Mouse (Mus musculus) myocyte (in vitro differentiated cells): Measurements from ENCODE around the gene Wdr77. TPM values are rescaled to one million over a fixed set of nuclear protein-coding genes. Genes with fewer than 3 reads are reported as not detected.
"Not testable (repeated sequence)": the region's sequence is repeated elsewhere in the genome, so short reads cannot be mapped to it uniquely, and the experiment has no call there.

Experiments used
- H3K27me3 ChIP-seq: one replicate; pipeline ENCODE4 v1.6.1; 2011; ENCODE audit not compliant: control insufficient read depth, insufficient read depth, insufficient read length
- H3K36me3 ChIP-seq: one replicate; pipeline ENCODE4 v1.6.1; 2011; ENCODE audit not compliant: control insufficient read depth, insufficient read depth
- H3K4me2 ChIP-seq: one replicate; pipeline ENCODE4 v1.6.1; 2011; ENCODE audit warnings: low read depth, control low read depth
- H3K4me3 ChIP-seq: one replicate; pipeline ENCODE4 v1.5.1; 2011; ENCODE audit warnings: mild to moderate bottlenecking, control low read depth, moderate library complexity
- H3K79me2 ChIP-seq: one replicate; pipeline ENCODE4 v1.6.1; 2011; ENCODE audit not compliant: control insufficient read depth, insufficient read depth
- H3ac ChIP-seq: one replicate; pipeline ENCODE4 v1.6.1; 2011; ENCODE audit not compliant: control insufficient read depth, insufficient read length
- CEBPB ChIP-seq: IDR thresholded peaks from 2 replicates; pipeline ENCODE4 v1.6.1; 2011; ENCODE audit warnings: mild to moderate bottlenecking, moderate library complexity; ENCODE audit not compliant: poor library complexity, insufficient read depth, severe bottlenecking
- E2F4 ChIP-seq: IDR thresholded peaks from one replicate; pipeline ENCODE4 v1.6.1; 2011; ENCODE audit warnings: mild to moderate bottlenecking, control low read depth, moderate library complexity; ENCODE audit not compliant: insufficient read depth
- MAX ChIP-seq: IDR thresholded peaks from one replicate; pipeline ENCODE4 v1.6.1; 2011; ENCODE audit warnings: low read depth, mild to moderate bottlenecking, control low read depth
- MYOD1 ChIP-seq, 3 experiments: IDR thresholded peaks; one replicate each; pipeline ENCODE4 v1.6.1; 2011; ENCODE audit warnings: control low read depth in 2 of 3, low read depth in 2 of 3, mild to moderate bottlenecking in 2 of 3, moderate library complexity in 1 of 3; ENCODE audit not compliant: insufficient read length in 2 of 3, control insufficient read depth in 1 of 3
- MYOG ChIP-seq, 3 experiments: IDR thresholded peaks; one replicate each; pipeline ENCODE4 v1.6.1; 2011; ENCODE audit warnings: control low read depth in 2 of 3, low read depth in 2 of 3, mild to moderate bottlenecking in 2 of 3; ENCODE audit not compliant: insufficient read length in 2 of 3, control insufficient read depth in 1 of 3, insufficient read depth in 1 of 3
- POLR2A ChIP-seq: IDR thresholded peaks from one replicate; pipeline ENCODE4 v1.6.1; 2011; ENCODE audit warnings: low read depth, mild to moderate bottlenecking, control low read depth, moderate library complexity; ENCODE audit not compliant: insufficient read length
- POLR2AphosphoS2 ChIP-seq: IDR thresholded peaks from one replicate; pipeline ENCODE4 v1.6.1; 2011; ENCODE audit warnings: low read depth, control low read depth; ENCODE audit not compliant: insufficient read length
- REST ChIP-seq: IDR thresholded peaks from one replicate; pipeline ENCODE4 v1.6.1; 2011; ENCODE audit warnings: mild to moderate bottlenecking, control low read depth, moderate library complexity; ENCODE audit not compliant: insufficient read depth, insufficient read length
- SRF ChIP-seq: IDR thresholded peaks from one replicate; pipeline ENCODE4 v1.6.1; 2011; ENCODE audit warnings: low read depth; ENCODE audit not compliant: control insufficient read depth, insufficient read length
- TCF12 ChIP-seq: IDR thresholded peaks from one replicate; pipeline ENCODE4 v1.6.1; 2011; ENCODE audit warnings: mild to moderate bottlenecking, control low read depth; ENCODE audit not compliant: poor library complexity, insufficient read depth, severe bottlenecking
- TCF3 ChIP-seq: IDR thresholded peaks from one replicate; pipeline ENCODE4 v1.6.1; 2011; ENCODE audit warnings: low read depth, control low read depth; ENCODE audit not compliant: insufficient read length
- USF1 ChIP-seq: IDR thresholded peaks from one replicate; pipeline ENCODE4 v1.6.1; 2011; ENCODE audit warnings: low read depth, mild to moderate bottlenecking, control low read depth, moderate library complexity
- polyA plus RNA-seq: library from polyadenylated mRNA; unstranded; fragments of >200 nt; fragmentation: generic; extraction: Trizol; gene quantifications from one replicate; pipeline ENCODE4 v1.2.1, GENCODE M21; 2012; ENCODE audit warnings: missing spikeins

Gene Wdr77
- polyA plus RNA-seq, 1 experiment = 48.8 TPM

- H3K27me3 ChIP-seq = no peaks in the 10 kb centered on the region
- H3K79me2 ChIP-seq = peaks cover 72% of the 10 kb centered on the region
- peaks cover 39% of the 10 kb centered on the region for H3K36me3 ChIP-seq
- peak within 1 kb of the TSS; percentile 36 for H3ac ChIP-seq
- TF ChIP-seq TCF12 (no peak), E2F4 (no peak)
- peak within 1 kb of the TSS; percentile 63 for H3K4me3 ChIP-seq
- peak within 1 kb of the TSS; percentile 82 for H3K4me2 ChIP-seq
These were observed 830 bp downstream of the Wdr77 start, which contains the start of gene Atp5f1 for GRCm38 (mm10) chr3:105959999-105960398. Atp5f1 (minus strand) TSS chr3:105960099.

- no peaks in the 10 kb centered on the region for H3K27me3 ChIP-seq
- no peak overlapping the region for H3ac ChIP-seq
- no peak for TF ChIP-seq USF1
- TF ChIP-seq E2F4 = no peak
- TF ChIP-seq POLR2A = no peak
- TF ChIP-seq MYOD1 (IDR thresholded peaks at IDR 0.05; ENCODE audit: control insufficient read depth in 1 of 3, insufficient read length in 2 of 3, low read depth in 2 of 3) = no peak
- TF ChIP-seq CEBPB = no peak
- no peak for TF ChIP-seq MAX
- no peak for TF ChIP-seq SRF
- no peak for TF ChIP-seq MYOG (IDR thresholded peaks at IDR 0.05; ENCODE audit: control insufficient read depth in 1 of 3, insufficient read depth in 1 of 3, insufficient read length in 2 of 3, low read depth in 2 of 3)
- TF ChIP-seq TCF12 = no peak
- TF ChIP-seq REST = no peak
- no peak for TF ChIP-seq POLR2AphosphoS2
- no peak for TF ChIP-seq TCF3
- peaks cover 39% of the 10 kb centered on the region for H3K36me3 ChIP-seq
- H3K4me3 ChIP-seq = peak overlapping the region; percentile 63
- H3K4me2 ChIP-seq = peak overlapping the region; percentile 82
- peaks cover 65% of the 10 kb centered on the region for H3K79me2 ChIP-seq
These were observed 1.5 kb downstream of the Wdr77 start for GRCm38 (mm10) chr3:105960700-105961099.

DNA sequence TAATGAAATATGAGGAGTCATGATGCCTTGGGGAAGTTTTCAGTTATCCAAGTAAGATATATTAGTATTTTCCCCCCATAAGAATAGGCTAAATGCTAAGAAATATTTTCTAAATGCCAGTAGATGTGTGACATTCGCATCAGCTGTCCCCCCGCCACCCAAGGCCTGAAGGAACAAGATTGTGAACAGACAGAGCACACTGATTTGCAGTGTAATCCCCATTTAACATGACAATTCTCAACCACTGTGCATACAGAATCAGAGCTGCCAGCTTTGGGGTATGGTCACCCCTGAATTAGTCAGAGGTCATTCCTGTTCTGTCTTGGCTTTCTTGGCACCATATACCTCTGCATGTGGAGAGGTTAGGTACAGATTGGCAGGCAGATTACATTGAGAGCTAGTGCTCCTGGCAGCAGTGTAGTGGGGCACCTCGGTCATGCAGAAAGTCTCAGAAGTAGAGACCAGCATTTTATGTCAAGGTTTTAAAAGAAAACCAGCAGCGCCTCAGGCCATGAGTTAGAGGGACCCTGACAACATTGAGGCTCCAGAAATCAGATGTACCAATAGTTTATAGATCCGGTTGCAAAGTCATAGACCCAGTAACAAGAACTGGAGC, 12.8 kb downstream of the Wdr77 start:
- H3ac ChIP-seq = no peak overlapping the region
- H3K4me3 ChIP-seq = no peak overlapping the region
- peaks cover 27% of the 10 kb centered on the region for H3K36me3 ChIP-seq
- H3K79me2 ChIP-seq = no peaks in the 10 kb centered on the region
- TF ChIP-seq SRF = no peak
- TF ChIP-seq USF1 = no peak
- TF ChIP-seq POLR2A = no peak
- no peak for TF ChIP-seq MAX
- no peak for TF ChIP-seq E2F4
- no peak for TF ChIP-seq MYOD1 (IDR thresholded peaks at IDR 0.05; ENCODE audit: control insufficient read depth in 1 of 3, insufficient read length in 2 of 3, low read depth in 2 of 3)
- TF ChIP-seq POLR2AphosphoS2 = no peak
- no peak for TF ChIP-seq REST
- no peak for TF ChIP-seq TCF12
- no peak for TF ChIP-seq MYOG (IDR thresholded peaks at IDR 0.05; ENCODE audit: control insufficient read depth in 1 of 3, insufficient read depth in 1 of 3, insufficient read length in 2 of 3, low read depth in 2 of 3)
- no peak for TF ChIP-seq TCF3
- TF ChIP-seq CEBPB = no peak
- no peak overlapping the region for H3K4me2 ChIP-seq
- no peaks in the 10 kb centered on the region for H3K27me3 ChIP-seq

- H3K36me3 ChIP-seq = peaks cover 13% of the 10 kb centered on the region
- no peaks in the 10 kb centered on the region for H3K27me3 ChIP-seq
- no peak within 1 kb of the TSS for H3K4me2 ChIP-seq
- no peaks in the 10 kb centered on the region for H3K79me2 ChIP-seq
- TF ChIP-seq MYOD1 (IDR thresholded peaks at IDR 0.05; ENCODE audit: control insufficient read depth in 1 of 3, insufficient read length in 2 of 3, low read depth in 2 of 3) = no peak
- TF ChIP-seq SRF = no peak
- no peak for TF ChIP-seq CEBPB
- TF ChIP-seq POLR2AphosphoS2 = peak; percentile 8
- H3K4me3 ChIP-seq = no peak within 1 kb of the TSS
- H3ac ChIP-seq = no peak within 1 kb of the TSS
These were observed 14.2 kb downstream of the Wdr77 start, which contains the start of gene Ovgp1 for GRCm38 (mm10) chr3:105973411-105973810. Ovgp1 (plus strand) TSS chr3:105973711.

- Histone ChIP-seq H3ac (no peak overlapping the region), H3K27me3 (no peaks in the 10 kb centered on the region), H3K4me2 (no peak overlapping the region), H3K36me3 (peaks cover 7% of the 10 kb centered on the region), H3K79me2 (no peaks in the 10 kb centered on the region), H3K4me3 (no peak overlapping the region)
- no peak for TF ChIP-seq SRF
- no peak for TF ChIP-seq USF1
- no peak for TF ChIP-seq MYOG (IDR thresholded peaks at IDR 0.05; ENCODE audit: control insufficient read depth in 1 of 3, insufficient read depth in 1 of 3, insufficient read length in 2 of 3, low read depth in 2 of 3)
- no peak for TF ChIP-seq REST
- no peak for TF ChIP-seq CEBPB
- TF ChIP-seq MAX = no peak
- TF ChIP-seq POLR2AphosphoS2 = no peak
- no peak for TF ChIP-seq E2F4
These were observed 15.0 kb downstream of the Wdr77 start for GRCm38 (mm10) chr3:105974174-105974573.

DNA sequence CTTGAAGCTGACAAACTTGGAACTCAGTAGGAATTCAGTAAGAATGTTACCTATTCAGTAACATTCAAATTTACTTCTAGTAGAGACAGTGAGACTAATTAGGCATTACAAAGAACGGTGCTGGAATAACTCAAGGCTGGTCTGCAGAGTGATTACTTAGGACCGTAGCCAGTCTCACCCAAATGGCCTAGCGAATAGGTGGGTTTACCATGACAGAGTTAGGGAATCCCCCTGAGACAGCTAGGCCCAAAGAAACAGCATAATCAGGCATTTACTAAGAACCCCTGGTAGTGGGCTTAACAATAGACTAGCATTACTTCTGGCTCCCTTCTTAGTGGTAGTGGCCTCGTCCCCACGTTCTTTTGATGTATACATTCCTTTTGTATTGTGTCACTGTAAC, 30.4 kb downstream of the Wdr77 start:
- H3ac ChIP-seq, H3K27me3 ChIP-seq, H3K4me3 ChIP-seq, H3K79me2 ChIP-seq, H3K36me3 ChIP-seq, H3K4me2 ChIP-seq: not testable (repeated sequence)
